Mouse (Mus musculus): ENCODE data around the gene Tceal8. TPM values are rescaled to one million over a fixed set of nuclear protein-coding genes. Genes with fewer than 3 reads are reported as not detected.

Gene Tceal8
- polyA plus RNA-seq, 1 experiment from 2014 or later = 191 TPM

DNA sequence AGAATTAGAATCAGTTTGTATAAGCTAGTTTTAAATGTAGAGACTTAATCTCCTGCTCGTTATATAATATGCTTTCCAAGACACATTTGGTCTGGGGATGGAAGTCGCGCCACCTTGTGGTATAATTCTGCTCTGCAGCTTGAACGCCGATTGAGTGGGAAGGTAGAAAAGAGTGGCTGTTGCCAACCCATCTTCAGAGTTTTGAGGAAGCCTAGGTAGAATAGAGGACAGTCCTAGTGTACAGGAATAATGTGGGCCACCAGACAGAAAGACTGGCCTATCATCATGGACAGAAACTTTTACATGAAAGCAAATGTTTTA lies 44.4 kb downstream of the Tceal8 start:
- 16% methylated on average over 5 of the region's 5 CpGs for WGBS (ENCODE audit: insufficient replicate concordance)
- no peak overlapping the region for H3K4me3 ChIP-seq (replicated peaks)
- no peak overlapping the region for H3K4me2 ChIP-seq
- no peaks in the 10 kb centered on the region for H3K36me3 ChIP-seq
- DNase-seq (peak; percentile 30), ATAC-seq (ENCODE audit: low read depth) (0 out of 2 replicates have a peak, but pooled peaks have one; percentile 47)
- no peak overlapping the region for H3K9ac ChIP-seq
- no peaks in the 10 kb centered on the region for H3K27me3 ChIP-seq
- H3K27ac ChIP-seq = no peak overlapping the region
- H3K9me3 ChIP-seq (replicated peaks) = no peaks in the 10 kb centered on the region
- H3K4me1 ChIP-seq (replicated peaks) = no peaks in the 10 kb centered on the region; the same call in 1 of the 2 replicates

DNA sequence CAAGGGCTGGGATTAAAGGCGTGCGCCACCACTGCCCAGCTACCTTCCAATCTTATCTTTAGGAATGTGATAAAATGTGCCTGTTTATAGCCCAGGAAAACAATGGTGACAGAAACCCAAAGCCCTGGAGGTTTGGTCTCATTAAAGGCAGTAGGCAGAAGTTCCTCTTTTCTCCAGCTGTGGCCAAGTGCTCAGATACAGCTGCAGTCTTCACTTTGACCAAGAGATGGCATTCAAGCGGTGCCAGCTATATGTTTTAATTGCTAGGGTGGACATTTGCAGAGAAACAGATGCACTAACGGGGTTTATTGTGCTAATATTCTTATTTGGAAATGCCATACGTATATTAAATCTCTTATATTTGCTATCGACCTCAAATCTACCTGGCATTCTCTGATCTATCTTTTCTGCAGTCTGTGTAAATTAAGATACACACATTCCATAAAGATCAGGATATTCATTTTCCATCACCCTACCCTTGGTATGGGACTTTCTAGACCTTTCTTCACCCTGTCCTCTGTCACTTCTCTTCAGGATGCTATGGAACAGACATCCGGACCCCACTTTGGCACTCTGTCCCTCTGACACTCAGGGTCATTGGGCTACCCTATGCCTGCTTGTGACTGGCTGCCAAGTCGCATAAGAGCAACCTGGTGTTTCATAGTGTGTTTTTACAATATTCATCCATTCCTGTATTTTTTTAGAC lies 45.0 kb downstream of the Tceal8 start:
- H3K9me3 ChIP-seq (replicated peaks) = no peaks in the 10 kb centered on the region
- H3K4me3 ChIP-seq (replicated peaks) = no peak overlapping the region
- DNase-seq (no peak), ATAC-seq (ENCODE audit: low read depth) (no peak)
- no peak overlapping the region for H3K27ac ChIP-seq
- H3K27me3 ChIP-seq = no peaks in the 10 kb centered on the region
- no peaks in the 10 kb centered on the region; the same call in 1 of the 2 replicates for H3K4me1 ChIP-seq (replicated peaks)
- no peaks in the 10 kb centered on the region for H3K36me3 ChIP-seq
- no peak overlapping the region for H3K9ac ChIP-seq
- H3K4me2 ChIP-seq = no peak overlapping the region
- 41% methylated on average over 8 of the region's 8 CpGs for WGBS (ENCODE audit: insufficient replicate concordance)

Small RNAs within 50 kb of the gene (microRNA-seq; reads per million reads assigned to microRNA genes)
- gene Mir6383 = not detected

Other genes with a start within 250 kb of the Tceal8 start
- gene Arxes2, start 178.5 kb downstream of the Tceal8 start, polyA plus RNA-seq (2015; fragmentation: Nextera tagmentation; extraction: Ambion mirVana) = 25.8 and 28.8 TPM in 2 replicates
- 13.1 and 17.0 TPM in 2 replicates for gene Arxes1, start 139.0 kb downstream of the Tceal8 start, polyA plus RNA-seq (2015; fragmentation: Nextera tagmentation; extraction: Ambion mirVana)
- gene Bex2, start 104.1 kb downstream of the Tceal8 start, polyA plus RNA-seq (2015; fragmentation: Nextera tagmentation; extraction: Ambion mirVana) = 176 and 215 TPM in 2 replicates
- 0.18 and 0.21 TPM in 2 replicates for gene Nxf3, start 87.1 kb downstream of the Tceal8 start, polyA plus RNA-seq (2015; fragmentation: Nextera tagmentation; extraction: Ambion mirVana)
- gene Bex4, start 33.3 kb downstream of the Tceal8 start, polyA plus RNA-seq (2015; fragmentation: Nextera tagmentation; extraction: Ambion mirVana) = 211 and 264 TPM in 2 replicates
- 6.2 and 6.4 TPM in 2 replicates for gene Tceal5, start 31.5 kb upstream of the Tceal8 start, polyA plus RNA-seq (2015; fragmentation: Nextera tagmentation; extraction: Ambion mirVana)
- 2.8 and 2.9 TPM in 2 replicates for gene Tceal7, start 42.4 kb upstream of the Tceal8 start, polyA plus RNA-seq (2015; fragmentation: Nextera tagmentation; extraction: Ambion mirVana)
- gene Bex1, start 43.2 kb upstream of the Tceal8 start, polyA plus RNA-seq (2015; fragmentation: Nextera tagmentation; extraction: Ambion mirVana) = 170 and 184 TPM in 2 replicates
- 227 and 291 TPM in 2 replicates for gene Tceal9, start 72.7 kb upstream of the Tceal8 start, polyA plus RNA-seq (2015; fragmentation: Nextera tagmentation; extraction: Ambion mirVana)
- gene Bex3, start 97.9 kb upstream of the Tceal8 start, polyA plus RNA-seq (2015; fragmentation: Nextera tagmentation; extraction: Ambion mirVana) = 238 and 269 TPM in 2 replicates

Measured in liver, embryonic 13.5 days (tissue).